Mouse (Mus musculus): ENCODE measurements at regions not wholly inside any gene's neighbourhood (a gene's known extent, or its start where the extent isn't known, plus 50 kb on each side); places are given as distances from the start of the nearest gene placed in this dataset.

GRCm38 (mm10) chr12:12840661-12841384 lies 100.9 kb downstream of the Mycn start:
- peak overlapping the region; percentile 79 for H3K27ac ChIP-seq (replicated peaks)
- no peaks in the 10 kb centered on the region for H3K36me3 ChIP-seq
- peaks cover 10% of the 10 kb centered on the region; the same call in 1 of the 2 replicates for H3K27me3 ChIP-seq (ENCODE audit: low read depth, poor library complexity, severe bottlenecking)
- peaks cover 33% of the 10 kb centered on the region for H3K4me1 ChIP-seq
- peak; percentile 55 for DNase-seq (ENCODE audit: low spot score)
- H3K4me3 ChIP-seq: peak overlapping the region; percentile 31
- no peaks in the 10 kb centered on the region for H3K9me3 ChIP-seq (replicated peaks)
- 34% methylated on average over 17 of the region's 17 CpGs for WGBS

GRCm38 (mm10) chr12:12837775-12838174 lies 103.9 kb downstream of the Mycn start:
- Histone ChIP-seq H3K9me3 (replicated peaks) (no peaks in the 10 kb centered on the region), H3K36me3 (no peaks in the 10 kb centered on the region), H3K4me3 (no peak overlapping the region), H3K27ac (replicated peaks) (no peak overlapping the region), H3K27me3 (ENCODE audit: low read depth, poor library complexity, severe bottlenecking) (0 out of 2 replicates have a peak, but pooled peaks cover 4% of the 10 kb centered on the region), H3K4me1 (peaks cover 30% of the 10 kb centered on the region)
- whole genome bisulfite sequencing: 89% methylated on average over 1 of the region's 1 CpGs
- no peak for DNase-seq (ENCODE audit: low spot score)

GRCm38 (mm10) chr12:12827821-12828641 lies 113.7 kb downstream of the Mycn start:
- H3K27me3 ChIP-seq (ENCODE audit: low read depth, poor library complexity, severe bottlenecking): peaks cover 11% of the 10 kb centered on the region; the same call in 1 of the 2 replicates
- peaks cover 22% of the 10 kb centered on the region for H3K4me1 ChIP-seq
- no peak overlapping the region for H3K4me3 ChIP-seq
- peak overlapping the region; percentile 73 for H3K27ac ChIP-seq (replicated peaks)
- no peak for DNase-seq (ENCODE audit: low spot score)
- H3K9me3 ChIP-seq (replicated peaks): no peaks in the 10 kb centered on the region
- WGBS: 43% methylated on average over 13 of the region's 13 CpGs
- no peaks in the 10 kb centered on the region for H3K36me3 ChIP-seq

- Histone ChIP-seq H3K27ac (replicated peaks) (peak overlapping the region; percentile 73), H3K36me3 (no peaks in the 10 kb centered on the region), H3K9me3 (replicated peaks) (no peaks in the 10 kb centered on the region), H3K4me1 (peaks cover 22% of the 10 kb centered on the region), H3K4me3 (no peak overlapping the region), H3K27me3 (ENCODE audit: low read depth, poor library complexity, severe bottlenecking) (peaks cover 11% of the 10 kb centered on the region; the same call in 1 of the 2 replicates)
- DNase-seq (ENCODE audit: low spot score): no peak
- WGBS: 54% methylated on average over 9 of the region's 9 CpGs
Observed at GRCm38 (mm10) chr12:12827379-12827778, 114.3 kb downstream of the Mycn start.

GRCm38 (mm10) chr12:12826431-12826830 lies 115.3 kb downstream of the Mycn start:
- peaks cover 11% of the 10 kb centered on the region; the same call in 1 of the 2 replicates for H3K27me3 ChIP-seq (ENCODE audit: low read depth, poor library complexity, severe bottlenecking)
- WGBS: 75% methylated on average over 3 of the region's 3 CpGs
- no peaks in the 10 kb centered on the region for H3K9me3 ChIP-seq (replicated peaks)
- no peak overlapping the region for H3K27ac ChIP-seq (replicated peaks)
- H3K4me3 ChIP-seq: no peak overlapping the region
- no peak for DNase-seq (ENCODE audit: low spot score)
- H3K4me1 ChIP-seq: peaks cover 29% of the 10 kb centered on the region
- no peaks in the 10 kb centered on the region for H3K36me3 ChIP-seq

GRCm38 (mm10) chr12:12825842-12826241 lies 115.9 kb downstream of the Mycn start:
- no peak for DNase-seq (ENCODE audit: low spot score)
- peaks cover 11% of the 10 kb centered on the region; the same call in 1 of the 2 replicates for H3K27me3 ChIP-seq (ENCODE audit: low read depth, poor library complexity, severe bottlenecking)
- WGBS: 94% methylated on average over 5 of the region's 5 CpGs

GRCm38 (mm10) chr12:12821473-12821872 lies 120.2 kb downstream of the Mycn start:
- peaks cover 10% of the 10 kb centered on the region for H3K4me1 ChIP-seq
- WGBS: 69% methylated on average over 7 of the region's 7 CpGs
- 0 out of 2 replicates have a peak overlapping the region, but pooled peaks have one; percentile 6 for H3K27ac ChIP-seq (replicated peaks)
- no peaks in the 10 kb centered on the region for H3K36me3 ChIP-seq
- DNase-seq (ENCODE audit: low spot score): no peak
- H3K27me3 ChIP-seq (ENCODE audit: low read depth, poor library complexity, severe bottlenecking): peaks cover 8% of the 10 kb centered on the region; the same call in 1 of the 2 replicates
- no peaks in the 10 kb centered on the region for H3K9me3 ChIP-seq (replicated peaks)
- no peak overlapping the region for H3K4me3 ChIP-seq

More at GRCm38 (mm10) chr12:12825842-12826241, 115.9 kb downstream of the Mycn start:
- Histone ChIP-seq H3K27ac (replicated peaks) (no peak overlapping the region), H3K4me3 (no peak overlapping the region), H3K36me3 (no peaks in the 10 kb centered on the region), H3K9me3 (replicated peaks) (no peaks in the 10 kb centered on the region), H3K4me1 (peaks cover 32% of the 10 kb centered on the region)

- H3K4me1 ChIP-seq: peaks cover 10% of the 10 kb centered on the region
- WGBS: 87% methylated on average over 2 of the region's 2 CpGs
Observed at GRCm38 (mm10) chr12:12820668-12821351, 120.9 kb downstream of the Mycn start.

GRCm38 (mm10) chr12:12819746-12820145 lies 122.0 kb downstream of the Mycn start:
- Histone ChIP-seq H3K27me3 (ENCODE audit: low read depth, poor library complexity, severe bottlenecking) (no peaks in the 10 kb centered on the region), H3K4me1 (peaks cover 10% of the 10 kb centered on the region), H3K9me3 (replicated peaks) (no peaks in the 10 kb centered on the region), H3K4me3 (no peak overlapping the region), H3K36me3 (no peaks in the 10 kb centered on the region), H3K27ac (replicated peaks) (no peak overlapping the region)
- WGBS: 77% methylated on average over 5 of the region's 5 CpGs
- DNase-seq (ENCODE audit: low spot score): no peak

More at GRCm38 (mm10) chr12:12820668-12821351, 120.9 kb downstream of the Mycn start:
- Histone ChIP-seq H3K36me3 (no peaks in the 10 kb centered on the region), H3K27ac (replicated peaks) (0 out of 2 replicates have a peak overlapping the region, but pooled peaks have one; percentile 6), H3K9me3 (replicated peaks) (no peaks in the 10 kb centered on the region), H3K4me3 (no peak overlapping the region), H3K27me3 (ENCODE audit: low read depth, poor library complexity, severe bottlenecking) (peaks cover 2% of the 10 kb centered on the region; the same call in 1 of the 2 replicates)
- no peak for DNase-seq (ENCODE audit: low spot score)

- DNase-seq (ENCODE audit: low spot score): no peak
- Histone ChIP-seq H3K9me3 (replicated peaks) (no peaks in the 10 kb centered on the region), H3K36me3 (no peaks in the 10 kb centered on the region), H3K4me1 (peaks cover 42% of the 10 kb centered on the region), H3K27ac (replicated peaks) (no peak overlapping the region), H3K27me3 (ENCODE audit: low read depth, poor library complexity, severe bottlenecking) (no peaks in the 10 kb centered on the region), H3K4me3 (no peak overlapping the region)
- 72% methylated on average over 5 of the region's 5 CpGs for WGBS
Observed at GRCm38 (mm10) chr12:12814693-12815092, 127.0 kb downstream of the Mycn start.

- H3K4me3 ChIP-seq: no peak overlapping the region
- peaks cover 15% of the 10 kb centered on the region for H3K27me3 ChIP-seq (ENCODE audit: low read depth, poor library complexity, severe bottlenecking)
- H3K27ac ChIP-seq (replicated peaks): peak overlapping the region; percentile 78
- peaks cover 50% of the 10 kb centered on the region for H3K4me1 ChIP-seq
- H3K36me3 ChIP-seq: no peaks in the 10 kb centered on the region
- peak; percentile 72 for DNase-seq (ENCODE audit: low spot score)
- 29% methylated on average over 6 of the region's 6 CpGs for WGBS
- H3K9me3 ChIP-seq (replicated peaks): no peaks in the 10 kb centered on the region
Observed at GRCm38 (mm10) chr12:12812873-12813272, 128.8 kb downstream of the Mycn start.

GRCm38 (mm10) chr12:12810943-12811342 lies 130.8 kb downstream of the Mycn start:
- Histone ChIP-seq H3K27ac (replicated peaks) (peak overlapping the region; percentile 87), H3K9me3 (replicated peaks) (no peaks in the 10 kb centered on the region), H3K36me3 (no peaks in the 10 kb centered on the region), H3K4me1 (peaks cover 57% of the 10 kb centered on the region), H3K27me3 (ENCODE audit: low read depth, poor library complexity, severe bottlenecking) (peaks cover 29% of the 10 kb centered on the region), H3K4me3 (peak overlapping the region; percentile 37)
- whole genome bisulfite sequencing: 7% methylated on average over 7 of the region's 7 CpGs
- DNase-seq (ENCODE audit: low spot score): peak; percentile 40

All from midbrain, embryonic 10.5 days (tissue).